Mouse (Mus musculus): ENCODE measurements around the gene 1700003E16Rik. TPM values are rescaled to one million over a fixed set of nuclear protein-coding genes. Genes with fewer than 3 reads are reported as not detected.

Gene 1700003E16Rik
- polyA plus RNA-seq, 1 experiment, result not detected

DNA sequence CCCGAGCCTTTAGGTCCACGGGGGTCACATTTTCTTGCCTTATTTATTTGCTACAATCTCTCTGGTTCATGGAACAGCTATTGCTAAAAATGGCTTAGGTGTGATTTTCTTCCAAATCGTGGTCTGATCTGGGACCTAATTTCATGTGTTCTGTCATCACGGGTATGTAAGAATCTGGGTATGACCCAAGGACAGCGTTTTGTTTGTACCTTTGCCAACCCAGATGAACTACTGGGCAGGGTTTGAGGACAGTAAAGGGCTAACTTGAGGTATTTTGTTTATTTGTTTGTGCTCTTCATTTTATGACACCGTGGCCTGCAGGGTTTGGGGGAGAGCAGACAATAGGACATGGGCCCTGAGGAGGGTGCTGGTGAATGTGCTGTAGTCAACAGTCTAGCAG, 24.4 kb downstream of the 1700003E16Rik start:
- no peak overlapping the region for H3K9ac ChIP-seq (ENCODE audit: low read depth, poor library complexity, severe bottlenecking)
- no peaks in the 10 kb centered on the region for H3K4me1 ChIP-seq (ENCODE audit: control insufficient read depth, insufficient read depth, low read length)
- H3K36me3 ChIP-seq (ENCODE audit: control insufficient read depth, insufficient read depth, low read length, poor library complexity, severe bottlenecking), result 0 out of 2 replicates have a peak, but pooled peaks cover 2% of the 10 kb centered on the region
- H3K9me3 ChIP-seq (replicated peaks; ENCODE audit: control insufficient read depth, insufficient read depth, low read length, poor library complexity, severe bottlenecking), result no peaks in the 10 kb centered on the region
- TF ChIP-seq EP300 (IDR thresholded peaks at IDR 0.05; ENCODE audit: insufficient read depth, low read depth, low read length), result no peak
- no peak for TF ChIP-seq CTCF (IDR thresholded peaks at IDR 0.05; ENCODE audit: low read depth, low read length)
- no peak for TF ChIP-seq POLR2A (IDR thresholded peaks at IDR 0.05; ENCODE audit: insufficient read depth, low read length)
- H3K27me3 ChIP-seq (ENCODE audit: control insufficient read depth, insufficient read depth, low read length, poor library complexity, severe bottlenecking), result no peaks in the 10 kb centered on the region
- H3K27ac ChIP-seq (ENCODE audit: insufficient read depth, low read length), result no peak overlapping the region
- H3K4me3 ChIP-seq (ENCODE audit: low read depth, low read length), result no peak overlapping the region

- Histone ChIP-seq H3K27ac (ENCODE audit: insufficient read depth, low read length) (no peak overlapping the region), H3K9me3 (replicated peaks; ENCODE audit: control insufficient read depth, insufficient read depth, low read length, poor library complexity, severe bottlenecking) (no peaks in the 10 kb centered on the region), H3K27me3 (ENCODE audit: control insufficient read depth, insufficient read depth, low read length, poor library complexity, severe bottlenecking) (no peaks in the 10 kb centered on the region), H3K9ac (ENCODE audit: low read depth, poor library complexity, severe bottlenecking) (no peak overlapping the region), H3K36me3 (ENCODE audit: control insufficient read depth, insufficient read depth, low read length, poor library complexity, severe bottlenecking) (0 out of 2 replicates have a peak, but pooled peaks cover 2% of the 10 kb centered on the region), H3K4me3 (ENCODE audit: low read depth, low read length) (no peak overlapping the region), H3K4me1 (ENCODE audit: control insufficient read depth, insufficient read depth, low read length) (peaks cover 1% of the 10 kb centered on the region)
- TF ChIP-seq CTCF (IDR thresholded peaks at IDR 0.05; ENCODE audit: low read depth, low read length), result peak; percentile 3
- no peak for TF ChIP-seq POLR2A (IDR thresholded peaks at IDR 0.05; ENCODE audit: insufficient read depth, low read length)
These were observed 28.7 kb downstream of the 1700003E16Rik start for GRCm38 (mm10) chr6:83184858-83185435.

DNA sequence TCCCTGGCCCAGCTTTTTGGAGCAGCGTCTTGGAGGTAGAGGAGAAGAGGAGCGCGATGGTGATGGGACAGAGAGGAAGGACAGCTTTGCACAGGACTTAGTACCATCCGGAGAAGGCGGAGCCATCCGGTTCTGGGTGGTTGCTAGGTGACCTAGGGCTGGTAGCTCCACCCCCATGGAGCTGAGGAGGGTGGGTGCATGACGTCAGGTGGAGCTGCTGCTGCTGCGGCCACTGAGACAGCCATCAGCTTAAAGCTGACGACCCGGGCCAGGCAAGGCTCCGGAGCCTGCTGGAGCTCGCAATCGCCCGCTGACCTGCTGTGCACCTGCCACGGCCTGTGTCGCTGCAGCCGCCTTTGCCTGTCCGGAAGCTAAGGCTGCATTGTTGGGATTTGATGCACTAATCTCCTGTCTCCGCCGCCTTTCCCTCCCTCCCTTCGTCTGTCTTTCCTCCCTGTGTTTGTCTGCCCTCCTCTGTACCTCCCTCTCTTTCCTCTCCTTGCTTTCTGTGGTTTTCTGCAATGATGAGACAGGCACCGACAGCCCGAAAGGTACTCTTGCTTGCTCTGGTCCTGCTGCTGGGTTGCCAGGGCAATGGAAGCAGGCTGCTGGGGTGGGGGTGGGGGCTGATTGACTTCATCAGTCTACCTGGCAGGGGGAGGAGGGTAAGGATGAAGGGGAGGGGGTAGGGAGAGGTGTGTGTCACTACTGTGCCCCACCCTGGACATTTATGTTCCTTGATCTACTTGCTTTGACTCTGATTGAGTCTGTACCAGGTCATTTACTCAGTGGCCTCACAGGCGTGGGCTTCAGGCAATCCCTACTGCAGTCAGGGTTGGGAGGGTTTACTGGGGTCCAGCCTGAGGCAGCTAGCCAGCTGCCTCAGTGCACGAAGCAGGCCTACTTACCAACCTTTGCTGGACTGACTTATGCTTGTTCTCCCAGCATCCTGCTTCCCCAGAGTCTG, 30.0 kb downstream of the 1700003E16Rik start:
- Histone ChIP-seq H3K27ac (ENCODE audit: insufficient read depth, low read length) (no peak overlapping the region), H3K36me3 (ENCODE audit: control insufficient read depth, insufficient read depth, low read length, poor library complexity, severe bottlenecking) (0 out of 2 replicates have a peak, but pooled peaks cover 2% of the 10 kb centered on the region), H3K4me1 (ENCODE audit: control insufficient read depth, insufficient read depth, low read length) (peaks cover 1% of the 10 kb centered on the region), H3K9ac (ENCODE audit: low read depth, poor library complexity, severe bottlenecking) (no peak overlapping the region), H3K27me3 (ENCODE audit: control insufficient read depth, insufficient read depth, low read length, poor library complexity, severe bottlenecking) (no peaks in the 10 kb centered on the region), H3K9me3 (replicated peaks; ENCODE audit: control insufficient read depth, insufficient read depth, low read length, poor library complexity, severe bottlenecking) (no peaks in the 10 kb centered on the region), H3K4me3 (ENCODE audit: low read depth, low read length) (peak overlapping the region; percentile 38)
- no peak for TF ChIP-seq POLR2A (IDR thresholded peaks at IDR 0.05; ENCODE audit: insufficient read depth, low read length)
- TF ChIP-seq EP300 (IDR thresholded peaks at IDR 0.05; ENCODE audit: insufficient read depth, low read depth, low read length), result no peak

DNA sequence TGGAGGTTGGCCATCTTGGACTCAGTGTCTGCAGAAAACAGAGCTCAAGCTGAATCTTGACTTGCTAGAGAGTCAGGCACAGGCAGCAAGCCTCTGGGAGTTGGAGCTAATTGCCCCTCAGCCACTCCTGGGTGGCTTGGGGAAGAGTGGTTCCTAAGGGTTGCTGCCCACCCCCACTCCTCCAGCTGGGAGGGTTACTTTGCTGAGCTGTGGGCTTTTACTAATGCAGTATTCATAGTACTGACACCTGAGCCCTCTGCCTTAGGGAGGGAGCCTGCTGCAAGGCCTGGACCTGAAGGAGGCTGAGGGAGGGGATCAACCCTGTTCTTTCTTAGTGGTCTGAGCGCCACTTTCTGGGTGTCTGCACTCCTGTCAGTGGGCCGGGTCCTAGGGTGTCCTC, 30.7 kb downstream of the 1700003E16Rik start:
- Histone ChIP-seq H3K27ac (ENCODE audit: insufficient read depth, low read length) (no peak overlapping the region), H3K9ac (ENCODE audit: low read depth, poor library complexity, severe bottlenecking) (no peak overlapping the region), H3K4me3 (ENCODE audit: low read depth, low read length) (no peak overlapping the region), H3K36me3 (ENCODE audit: control insufficient read depth, insufficient read depth, low read length, poor library complexity, severe bottlenecking) (0 out of 2 replicates have a peak, but pooled peaks cover 2% of the 10 kb centered on the region), H3K9me3 (replicated peaks; ENCODE audit: control insufficient read depth, insufficient read depth, low read length, poor library complexity, severe bottlenecking) (no peaks in the 10 kb centered on the region), H3K4me1 (ENCODE audit: control insufficient read depth, insufficient read depth, low read length) (peaks cover 1% of the 10 kb centered on the region), H3K27me3 (ENCODE audit: control insufficient read depth, insufficient read depth, low read length, poor library complexity, severe bottlenecking) (no peaks in the 10 kb centered on the region)
- TF ChIP-seq CTCF (IDR thresholded peaks at IDR 0.05; ENCODE audit: low read depth, low read length) (no peak), EP300 (IDR thresholded peaks at IDR 0.05; ENCODE audit: insufficient read depth, low read depth, low read length) (no peak), POLR2A (IDR thresholded peaks at IDR 0.05; ENCODE audit: insufficient read depth, low read length) (no peak)

DNA sequence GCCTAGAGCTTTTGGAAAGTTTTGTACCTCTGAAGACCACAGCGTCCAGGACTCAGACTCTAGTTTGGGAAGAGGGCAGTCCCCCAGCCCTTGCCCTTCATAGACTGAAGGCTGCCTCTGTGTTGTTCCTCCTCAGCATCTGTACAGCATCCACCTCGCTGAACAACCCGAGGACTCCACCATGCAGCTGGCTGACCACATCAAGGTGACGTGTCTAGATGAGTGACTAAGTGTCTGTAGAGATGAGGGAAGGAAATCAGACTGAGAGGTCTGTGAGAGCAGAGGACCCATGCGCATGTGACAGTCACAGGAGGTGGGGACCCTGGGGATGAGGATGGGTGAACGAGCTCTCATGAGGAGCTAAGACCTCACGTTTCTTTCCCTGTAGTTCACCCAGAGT, 37.4 kb downstream of the 1700003E16Rik start:
- Histone ChIP-seq H3K9me3 (replicated peaks; ENCODE audit: control insufficient read depth, insufficient read depth, low read length, poor library complexity, severe bottlenecking) (no peaks in the 10 kb centered on the region), H3K9ac (ENCODE audit: low read depth, poor library complexity, severe bottlenecking) (no peak overlapping the region), H3K27ac (ENCODE audit: insufficient read depth, low read length) (no peak overlapping the region), H3K36me3 (ENCODE audit: control insufficient read depth, insufficient read depth, low read length, poor library complexity, severe bottlenecking) (peaks cover 2% of the 10 kb centered on the region; the same call in 1 of the 2 replicates), H3K27me3 (ENCODE audit: control insufficient read depth, insufficient read depth, low read length, poor library complexity, severe bottlenecking) (no peaks in the 10 kb centered on the region), H3K4me3 (ENCODE audit: low read depth, low read length) (no peak overlapping the region), H3K4me1 (ENCODE audit: control insufficient read depth, insufficient read depth, low read length) (no peaks in the 10 kb centered on the region)
- no peak for TF ChIP-seq POLR2A (IDR thresholded peaks at IDR 0.05; ENCODE audit: insufficient read depth, low read length)
- no peak for TF ChIP-seq CTCF (IDR thresholded peaks at IDR 0.05; ENCODE audit: low read depth, low read length)
- no peak for TF ChIP-seq EP300 (IDR thresholded peaks at IDR 0.05; ENCODE audit: insufficient read depth, low read depth, low read length)

Measured in ES-Bruce4 (cell line).